Mouse (Mus musculus): ENCODE data around the gene Actr8. TPM values are rescaled to one million over a fixed set of nuclear protein-coding genes. Genes with fewer than 3 reads are reported as not detected.
A peak's percentile ranks its signal among the peaks of the same experiment; 100 is the strongest.

Actr8 gene
- polyA plus RNA-seq, 2 experiments: 47.7 to 60.6 TPM

GRCm38 (mm10) chr14:29967611-29968010 is 10.5 kb upstream of the Actr8 start:
- peaks cover 14% of the 10 kb centered on the region for H3K4me1 ChIP-seq (ENCODE audit: control insufficient read depth, insufficient read depth, low read length)
- peak overlapping the region; percentile 75 for H3K27ac ChIP-seq (replicated peaks; ENCODE audit: low read depth, low read length)
- H3K9me3 ChIP-seq (ENCODE audit: control insufficient read depth, low read length): no peaks in the 10 kb centered on the region
- peak overlapping the region; percentile 58 for H3K4me2 ChIP-seq (replicated peaks; ENCODE audit: low read depth, low read length, severe bottlenecking)
- peak overlapping the region; percentile 90 for H3K4me3 ChIP-seq (replicated peaks; ENCODE audit: low read length)
- no peaks in the 10 kb centered on the region for H3K27me3 ChIP-seq (ENCODE audit: control insufficient read depth, insufficient read depth, low read length)
- WGBS: 62% methylated on average over 7 of the region's 7 CpGs
- TF ChIP-seq POLR2A (IDR thresholded peaks at IDR 0.05; ENCODE audit: borderline replicate concordance, extremely low read depth, insufficient read depth, insufficient read length): no peak
- ATAC-seq (ENCODE audit: low FRiP score, low read depth) (no peak), DNase-seq (ENCODE audit: low spot score) (no peak)
- H3K36me3 ChIP-seq (ENCODE audit: control insufficient read depth, insufficient read depth, low read length): peaks cover 23% of the 10 kb centered on the region
- peak overlapping the region; percentile 46 for H3K9ac ChIP-seq (ENCODE audit: low read depth, low read length, severe bottlenecking)

GRCm38 (mm10) chr14:29968075-29968821 is 9.9 kb upstream of the Actr8 start, which contains the start of gene Selenok:
Gene Selenok, plus strand, starts transcription at chr14:29968308.
- WGBS: under 1% methylated on average over 42 of the region's 49 CpGs
- Histone ChIP-seq H3K4me2 (replicated peaks; ENCODE audit: low read depth, low read length, severe bottlenecking) (peak within 1 kb of the TSS; percentile 58), H3K4me1 (ENCODE audit: control insufficient read depth, insufficient read depth, low read length) (peaks cover 14% of the 10 kb centered on the region)

GRCm38 (mm10) chr14:29971446-29971845 is 6.7 kb upstream of the Actr8 start:
- DNase-seq (ENCODE audit: low spot score) (no peak), ATAC-seq (ENCODE audit: low FRiP score, low read depth) (no peak)
- Histone ChIP-seq H3K4me1 (ENCODE audit: control insufficient read depth, insufficient read depth, low read length) (peaks cover 14% of the 10 kb centered on the region), H3K27me3 (ENCODE audit: control insufficient read depth, insufficient read depth, low read length) (no peaks in the 10 kb centered on the region), H3K36me3 (ENCODE audit: control insufficient read depth, insufficient read depth, low read length) (peaks cover 54% of the 10 kb centered on the region), H3K9ac (ENCODE audit: low read depth, low read length, severe bottlenecking) (no peak overlapping the region), H3K4me3 (replicated peaks; ENCODE audit: low read length) (no peak overlapping the region), H3K9me3 (ENCODE audit: control insufficient read depth, low read length) (no peaks in the 10 kb centered on the region), H3K4me2 (replicated peaks; ENCODE audit: low read depth, low read length, severe bottlenecking) (no peak overlapping the region), H3K27ac (replicated peaks; ENCODE audit: low read depth, low read length) (no peak overlapping the region)
- 94% methylated on average over 7 of the region's 7 CpGs for WGBS
- TF ChIP-seq POLR2A (IDR thresholded peaks at IDR 0.05; ENCODE audit: borderline replicate concordance, extremely low read depth, insufficient read depth, insufficient read length): no peak

More at GRCm38 (mm10) chr14:29968075-29968821, 9.9 kb upstream of the Actr8 start, which contains the start of gene Selenok:
- ATAC-seq (ENCODE audit: low FRiP score, low read depth): peak; percentile 100
- peak; percentile 100 for DNase-seq (ENCODE audit: low spot score)
- TF ChIP-seq POLR2A (IDR thresholded peaks at IDR 0.05; ENCODE audit: borderline replicate concordance, extremely low read depth, insufficient read depth, insufficient read length): 0 out of 2 replicates have a peak, but pooled peaks have one; percentile 46
- peak within 1 kb of the TSS; percentile 90 for H3K4me3 ChIP-seq (replicated peaks; ENCODE audit: low read length)
- H3K27me3 ChIP-seq (ENCODE audit: control insufficient read depth, insufficient read depth, low read length): no peaks in the 10 kb centered on the region
- peak within 1 kb of the TSS; percentile 75 for H3K27ac ChIP-seq (replicated peaks; ENCODE audit: low read depth, low read length)
- H3K9me3 ChIP-seq (ENCODE audit: control insufficient read depth, low read length): no peaks in the 10 kb centered on the region
- H3K36me3 ChIP-seq (ENCODE audit: control insufficient read depth, insufficient read depth, low read length): peaks cover 29% of the 10 kb centered on the region
- H3K9ac ChIP-seq (ENCODE audit: low read depth, low read length, severe bottlenecking): peak within 1 kb of the TSS; percentile 86

- DNase-seq (ENCODE audit: low spot score): no peak
- Histone ChIP-seq H3K36me3 (ENCODE audit: control insufficient read depth, insufficient read depth, low read length) (peaks cover 54% of the 10 kb centered on the region), H3K9ac (ENCODE audit: low read depth, low read length, severe bottlenecking) (no peak overlapping the region), H3K27me3 (ENCODE audit: control insufficient read depth, insufficient read depth, low read length) (no peaks in the 10 kb centered on the region), H3K27ac (replicated peaks; ENCODE audit: low read depth, low read length) (no peak overlapping the region), H3K9me3 (ENCODE audit: control insufficient read depth, low read length) (no peaks in the 10 kb centered on the region), H3K4me1 (ENCODE audit: control insufficient read depth, insufficient read depth, low read length) (peaks cover 14% of the 10 kb centered on the region), H3K4me2 (replicated peaks; ENCODE audit: low read depth, low read length, severe bottlenecking) (no peak overlapping the region), H3K4me3 (replicated peaks; ENCODE audit: low read length) (no peak overlapping the region)
- WGBS: 90% methylated on average over 5 of the region's 5 CpGs
- TF ChIP-seq POLR2A (IDR thresholded peaks at IDR 0.05; ENCODE audit: borderline replicate concordance, extremely low read depth, insufficient read depth, insufficient read length): no peak
- ATAC-seq (ENCODE audit: low FRiP score, low read depth): no peak
These were observed 6.1 kb upstream of the Actr8 start for GRCm38 (mm10) chr14:29971993-29972392.

GRCm38 (mm10) chr14:29976927-29977326 is 1.2 kb upstream of the Actr8 start:
- H3K27me3 ChIP-seq (ENCODE audit: control insufficient read depth, insufficient read depth, low read length): no peaks in the 10 kb centered on the region
- ATAC-seq (ENCODE audit: low FRiP score, low read depth): no peak
- WGBS: 97% methylated on average over 6 of the region's 6 CpGs
- DNase-seq (ENCODE audit: low spot score): no peak
- H3K4me1 ChIP-seq (ENCODE audit: control insufficient read depth, insufficient read depth, low read length): peaks cover 8% of the 10 kb centered on the region
- H3K36me3 ChIP-seq (ENCODE audit: control insufficient read depth, insufficient read depth, low read length): peaks cover 57% of the 10 kb centered on the region
- no peak for TF ChIP-seq POLR2A (IDR thresholded peaks at IDR 0.05; ENCODE audit: borderline replicate concordance, extremely low read depth, insufficient read depth, insufficient read length)
- H3K9ac ChIP-seq (ENCODE audit: low read depth, low read length, severe bottlenecking): no peak overlapping the region
- H3K4me2 ChIP-seq (replicated peaks; ENCODE audit: low read depth, low read length, severe bottlenecking): no peak overlapping the region
- H3K9me3 ChIP-seq (ENCODE audit: control insufficient read depth, low read length): no peaks in the 10 kb centered on the region
- no peak overlapping the region for H3K4me3 ChIP-seq (replicated peaks; ENCODE audit: low read length)
- H3K27ac ChIP-seq (replicated peaks; ENCODE audit: low read depth, low read length): no peak overlapping the region

Measured in limb, embryonic 14.5 days (tissue).